Mouse (Mus musculus) 3T3-L1 (cell line): ENCODE measurements around the gene Tmem255a.

ENCODE experiments used
- DNase-seq: peaks from one replicate; pipeline ENCODE4 v3.0.0-alpha.2; 2015; ENCODE audit warnings: low read depth, low spot score

The Tmem255a gene

GRCm38 (mm10) chrX:38251851-38252571 is at the start of gene Tmem255a:
Tmem255a (minus strand) TSS chrX:38252439.
- DNase-seq = no peak

GRCm38 (mm10) chrX:38259610-38260009 is 7.4 kb upstream of the Tmem255a start:
- no peak for DNase-seq

DNA sequence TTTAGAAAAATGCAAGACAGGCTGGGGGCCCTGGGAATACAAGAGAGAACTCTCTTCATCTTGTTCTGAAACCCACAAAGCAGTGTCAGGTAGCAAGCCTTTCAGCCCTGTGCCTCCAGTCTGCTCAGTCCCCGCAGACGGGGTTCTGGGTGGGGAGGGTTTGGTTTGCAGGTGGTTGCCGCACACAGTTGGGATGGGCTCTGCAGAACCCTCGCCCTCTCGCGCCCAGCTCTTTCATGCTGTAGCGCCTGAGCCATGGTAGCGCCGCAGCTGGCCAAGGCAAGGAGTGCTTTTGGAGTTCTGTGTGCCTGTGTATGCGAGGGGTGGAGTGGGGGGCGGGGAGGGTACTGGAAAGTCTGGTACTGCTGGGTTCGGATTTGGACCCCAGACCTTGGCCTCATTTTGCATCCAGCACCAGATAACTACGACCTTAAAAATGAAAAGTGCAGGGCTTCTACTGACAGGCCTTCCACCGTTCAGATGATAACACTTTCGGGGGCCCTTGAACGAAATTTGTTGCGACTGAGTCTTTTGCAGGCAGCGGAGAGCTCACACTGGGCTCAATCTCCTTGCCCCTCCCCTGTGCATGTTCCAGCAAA is 1.8 kb downstream of the Tmem255a start:
- DNase-seq = no peak

DNA sequence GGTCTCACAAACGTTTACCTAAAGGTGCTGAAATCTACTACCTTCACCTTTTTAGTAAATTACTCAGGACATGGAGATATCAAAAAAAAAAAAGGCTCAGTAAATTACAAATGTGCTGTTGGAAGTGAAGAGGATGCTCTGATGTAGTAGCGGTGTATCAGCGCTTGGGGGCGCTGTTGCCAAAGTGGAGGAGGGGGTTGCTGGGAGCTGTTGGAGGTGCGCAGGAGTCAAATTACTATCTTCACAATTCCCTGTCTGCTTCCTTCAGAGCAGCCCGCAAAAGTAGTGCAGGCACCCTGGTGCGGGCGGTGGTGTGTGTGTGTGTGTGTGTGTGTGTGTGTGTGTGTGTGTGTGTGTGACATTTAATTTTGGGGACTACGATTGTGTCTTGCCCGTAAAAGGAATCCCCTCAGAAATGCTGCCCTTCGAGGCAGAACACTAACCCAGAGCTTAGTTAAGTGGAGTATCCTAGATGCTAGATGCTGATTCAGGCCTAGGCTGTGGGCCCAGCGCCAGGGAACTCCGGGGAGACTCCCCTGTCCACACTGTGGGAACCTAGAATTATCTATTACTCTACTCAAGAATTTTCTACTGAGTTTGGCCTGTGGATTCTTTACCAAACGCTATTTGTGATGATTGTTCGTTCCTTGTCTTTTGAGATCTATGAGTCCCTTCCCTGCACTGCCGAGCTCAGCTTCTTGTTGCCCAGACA is 2.4 kb downstream of the Tmem255a start:
- peak; percentile 28 for DNase-seq

GRCm38 (mm10) chrX:38247601-38248000 is 4.6 kb downstream of the Tmem255a start:
- DNase-seq = peak; percentile 29

DNA sequence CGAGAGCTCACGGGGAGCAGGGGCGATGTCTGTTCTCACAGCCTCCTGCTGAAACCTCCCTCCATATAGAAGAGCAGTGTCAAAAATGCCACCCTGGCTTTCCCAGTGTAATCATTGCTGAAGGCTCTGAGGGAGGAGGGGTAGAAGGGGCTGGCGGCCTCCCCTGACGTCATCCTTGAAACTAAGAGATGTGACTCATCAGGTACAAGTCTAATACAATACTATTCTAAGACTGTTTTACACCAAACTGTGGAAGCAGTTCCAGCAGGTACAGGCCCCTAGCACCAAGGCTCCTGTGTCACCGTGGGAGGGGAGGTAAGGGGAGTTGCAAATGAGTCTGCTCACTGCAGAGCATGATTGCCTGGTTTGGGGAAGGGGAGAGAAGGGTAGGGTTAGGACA is 5.1 kb downstream of the Tmem255a start:
- peak; percentile 20 for DNase-seq

DNA sequence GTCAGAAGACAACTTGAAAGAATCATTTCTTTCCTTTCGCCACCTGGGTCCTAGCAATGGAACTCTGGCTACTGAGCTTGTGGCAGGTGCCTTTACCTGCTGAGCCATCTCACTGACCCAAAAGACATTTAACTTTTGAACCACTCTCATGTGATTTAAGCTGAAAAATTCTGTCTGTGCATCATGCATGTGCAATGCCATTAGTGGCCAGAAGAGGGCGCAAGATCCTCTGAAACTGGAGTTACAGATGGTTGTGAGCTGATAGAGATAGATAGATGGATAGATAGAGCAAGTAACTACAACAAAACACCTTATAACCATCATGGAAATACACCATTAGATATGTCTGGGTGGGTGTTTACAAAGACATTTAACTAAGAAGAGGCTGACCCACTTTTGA is 14.5 kb downstream of the Tmem255a start:
- DNase-seq = peak; percentile 49

GRCm38 (mm10) chrX:38229888-38230287 is 22.4 kb downstream of the Tmem255a start:
- no peak for DNase-seq

DNA sequence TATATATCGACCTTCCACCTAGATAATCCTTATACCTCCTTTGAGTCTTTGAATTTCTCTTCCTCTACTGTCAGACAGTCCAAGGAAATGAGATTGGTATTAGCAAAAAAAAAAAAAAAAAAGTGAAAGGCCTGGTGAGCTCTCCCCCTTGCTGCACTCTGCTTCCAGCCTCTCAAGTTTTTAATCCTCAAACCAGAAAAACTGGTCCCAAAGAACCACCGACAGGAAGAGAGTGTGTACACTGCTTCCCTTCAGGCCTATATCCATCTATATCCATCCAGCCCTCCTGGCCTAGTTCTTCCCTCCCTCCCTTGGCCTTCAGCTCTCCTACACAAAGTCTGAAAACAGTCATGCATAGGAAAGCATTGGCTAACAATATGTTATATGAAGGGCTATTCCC is 29.5 kb downstream of the Tmem255a start:
- DNase-seq = no peak

GRCm38 (mm10) chrX:38217676-38217991 is 34.6 kb downstream of the Tmem255a start:
- DNase-seq = no peak

DNA sequence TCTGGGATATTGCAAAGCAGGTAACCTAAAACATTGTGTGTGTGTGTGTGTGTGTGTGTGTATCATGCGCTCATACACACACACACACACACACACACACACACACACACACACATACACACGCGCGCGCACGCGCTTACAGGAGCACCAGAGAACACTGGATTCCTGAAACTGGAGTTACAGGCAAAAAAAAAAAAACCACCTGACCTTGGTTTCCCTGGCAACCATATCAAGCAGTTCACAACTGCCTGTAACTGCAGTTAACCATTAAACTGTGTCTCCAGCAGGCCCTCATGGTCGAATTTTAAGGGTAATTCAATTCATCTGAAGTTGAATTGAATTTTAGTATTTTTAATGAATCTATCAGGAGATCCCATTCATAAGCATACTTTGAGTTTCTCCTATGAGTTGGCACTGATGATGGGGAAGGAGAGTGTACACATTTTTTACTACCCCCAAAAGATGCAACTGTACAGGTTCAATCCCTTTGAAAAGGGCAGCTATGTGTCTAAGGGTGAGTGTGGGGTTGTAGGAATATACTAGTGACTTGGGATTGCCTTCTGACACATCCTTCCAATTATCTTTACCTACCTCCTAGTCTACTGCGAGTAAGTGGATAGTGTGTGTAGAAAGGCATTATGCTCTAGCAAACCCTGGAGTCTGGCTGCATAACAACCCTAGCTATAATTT is 35.1 kb downstream of the Tmem255a start:
- no peak for DNase-seq

DNA sequence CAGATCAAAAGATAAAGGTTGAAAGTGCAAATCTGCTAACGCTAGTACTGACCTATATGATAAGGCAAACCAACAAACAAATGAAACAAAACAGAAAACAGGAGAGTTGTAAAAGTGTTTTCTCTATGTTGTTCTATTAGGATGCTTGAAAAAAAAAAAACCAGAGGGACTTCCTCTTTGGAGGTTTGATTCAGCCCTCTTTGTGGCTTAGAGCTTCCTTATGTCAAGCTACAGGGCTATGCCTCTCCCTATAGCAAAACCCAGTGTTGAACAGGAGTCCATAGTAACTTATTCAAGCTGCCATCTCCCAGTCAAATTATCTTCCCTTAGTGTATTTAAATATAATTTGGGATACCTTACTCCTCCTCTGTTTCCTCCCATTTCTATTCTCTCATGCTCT is 44.8 kb downstream of the Tmem255a start:
- no peak for DNase-seq

GRCm38 (mm10) chrX:38201816-38202215 is 50.4 kb downstream of the Tmem255a start:
- peak; percentile 19 for DNase-seq

GRCm38 (mm10) chrX:38190458-38190764 is 61.8 kb downstream of the Tmem255a start:
- DNase-seq = no peak

DNA sequence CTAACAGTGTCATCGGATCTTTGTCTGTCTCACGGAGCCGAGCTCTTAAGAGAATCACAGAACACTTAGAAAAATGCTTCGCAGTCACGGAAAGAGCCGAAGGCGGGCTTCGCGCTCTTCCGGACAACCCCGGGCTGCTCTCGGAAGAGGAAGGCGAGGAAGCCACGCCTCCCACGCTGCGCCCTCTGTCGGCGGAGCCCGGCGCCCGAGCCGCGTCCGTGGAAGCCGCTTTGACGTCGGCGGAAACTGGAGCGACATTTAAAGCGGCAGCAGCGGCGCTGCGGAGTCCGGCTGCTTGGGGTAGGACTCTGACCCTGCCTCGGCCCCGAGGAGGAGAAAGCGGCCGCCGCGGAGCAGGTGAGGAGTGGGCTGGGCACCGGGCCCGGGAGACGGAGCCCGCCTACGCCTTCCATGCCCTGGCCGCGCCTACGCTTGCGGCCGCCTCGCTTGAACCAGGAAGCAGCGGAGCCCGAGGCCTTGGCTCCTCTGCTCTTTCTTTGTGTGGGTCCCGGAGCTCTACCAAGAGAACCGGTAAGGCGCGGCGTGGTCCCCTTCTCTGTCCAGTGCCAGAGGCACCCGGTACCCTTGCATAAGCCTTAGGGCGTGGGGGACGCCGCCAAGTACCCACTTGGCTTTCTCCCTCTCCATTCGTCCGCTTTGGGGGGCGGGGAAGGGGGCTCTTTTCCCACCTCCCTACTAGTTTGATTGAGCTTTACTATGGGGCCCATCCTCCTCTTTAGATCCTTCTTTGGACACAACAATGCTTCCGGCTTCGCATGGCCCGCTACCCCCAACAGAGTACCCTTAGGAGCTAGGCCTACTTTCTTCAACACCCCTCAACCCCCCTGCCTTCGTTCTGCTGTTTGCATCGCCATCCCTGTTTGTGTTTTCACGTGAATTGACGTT is 62.4 kb downstream of the Tmem255a start, which contains the start of gene Zbtb33:
Gene Zbtb33 (plus strand): TSS at position 242 of the 906 bp plus-strand sequence.
- DNase-seq = peak; percentile 79

GRCm38 (mm10) chrX:38185520-38185919 is 66.7 kb downstream of the Tmem255a start:
- no peak for DNase-seq

- DNase-seq = peak; percentile 17
Observed at GRCm38 (mm10) chrX:38181608-38182258, 70.5 kb downstream of the Tmem255a start.

- DNase-seq = no peak
Observed at GRCm38 (mm10) chrX:38180656-38181607, 71.3 kb downstream of the Tmem255a start.

DNA sequence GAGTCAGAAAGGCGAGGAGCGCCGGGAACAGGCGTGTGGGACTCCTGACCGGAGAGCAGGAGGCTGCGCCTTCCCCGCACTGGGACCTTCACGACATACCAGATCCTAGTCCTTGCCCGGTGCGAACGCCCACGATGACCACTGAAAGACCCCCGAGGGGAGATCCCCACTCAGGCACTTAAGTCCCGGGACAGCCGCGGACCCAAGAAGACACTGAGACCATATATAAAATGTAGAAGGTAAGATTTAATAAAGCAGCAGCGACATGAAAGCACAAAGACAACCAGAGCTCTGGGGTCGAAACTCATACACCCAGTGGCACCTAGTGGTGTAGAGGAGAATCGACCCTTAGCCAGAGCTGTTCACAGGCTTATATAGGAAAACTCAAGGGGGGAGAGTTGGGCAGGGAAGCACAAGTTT is 72.3 kb downstream of the Tmem255a start:
- DNase-seq = peak; percentile 69

DNA sequence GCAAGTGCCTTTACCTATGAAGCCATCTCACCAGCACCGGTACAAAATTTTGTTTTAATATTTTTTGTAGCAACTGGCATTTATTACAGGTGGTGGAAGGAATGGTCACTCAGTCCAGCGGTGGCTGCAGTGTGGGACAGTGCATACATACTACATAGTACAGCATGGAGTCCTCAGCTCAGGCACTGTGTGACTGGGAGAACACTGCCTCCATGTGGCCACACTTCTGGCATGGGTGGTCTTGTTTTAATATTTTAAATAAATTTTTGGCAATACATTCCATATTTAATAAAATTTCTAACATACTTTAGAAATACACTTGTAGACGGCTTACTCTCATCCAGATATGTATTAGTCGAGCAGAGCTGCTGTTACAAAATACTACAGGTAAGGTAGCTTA is 85.6 kb downstream of the Tmem255a start:
- no peak for DNase-seq
